Mouse (Mus musculus) CH12.LX (cell line): Measurements from ENCODE around the gene Apbb1ip. TPM values are rescaled to one million over a fixed set of nuclear protein-coding genes. Genes with fewer than 3 reads are reported as not detected.
A peak's percentile ranks its signal among the peaks of the same experiment; 100 is the strongest.

ENCODE experiments used
- DNase-seq: peaks from one replicate; pipeline ENCODE4 v3.0.0-alpha.2; 2013; ENCODE audit errors: extremely low read depth
- H3K27ac ChIP-seq: 2 replicates; pipeline ENCODE4 v1.5.1; 2012; ENCODE audit warnings: low read depth, mild to moderate bottlenecking, control low read depth, moderate library complexity; ENCODE audit not compliant: insufficient read depth
- H3K27me3 ChIP-seq: replicated peaks from 2 replicates; pipeline ENCODE3; 2012; ENCODE audit warnings: inconsistent platforms
- H3K36me3 ChIP-seq, 2 experiments: replicated peaks in 1 of 2; 2 replicates each; pipeline versions ENCODE3 to v1.6.1; 2012; ENCODE audit warnings: inconsistent platforms in 1 of 2, low read length in 1 of 2, mild to moderate bottlenecking in 1 of 2, mixed read lengths in 1 of 2, moderate library complexity in 1 of 2; ENCODE audit not compliant: control insufficient read depth in 1 of 2, insufficient read depth in 1 of 2
- H3K4me1 ChIP-seq, 2 experiments: 2 replicates each; pipeline ENCODE4 v1.6.1; 2012; ENCODE audit warnings: inconsistent platforms in 1 of 2, moderate library complexity in 1 of 2; ENCODE audit not compliant: insufficient read depth in 2 of 2, control insufficient read depth in 1 of 2
- H3K4me2 ChIP-seq: 2 replicates; pipeline ENCODE4 v1.6.1; 2012; ENCODE audit warnings: low read depth, mild to moderate bottlenecking, control low read depth; ENCODE audit not compliant: poor library complexity, insufficient read depth, severe bottlenecking
- H3K4me3 ChIP-seq, 3 experiments: fragments of 150-350 bp in 1 of 3; sonication (generic) in 1 of 3; replicated peaks in 1 of 3; 2 replicates each; pipeline versions ENCODE3 to v1.5.1; 2011 to 2012; ENCODE audit warnings: low read depth in 2 of 3, low read length in 2 of 3, mild to moderate bottlenecking in 2 of 3, moderate library complexity in 2 of 3, control low read depth in 1 of 3, improper control_type of control experiment in 1 of 3, inconsistent platforms in 1 of 3, mixed read lengths in 1 of 3; ENCODE audit not compliant: poor library complexity in 1 of 3
- H3K79me2 ChIP-seq: replicated peaks from 2 replicates; pipeline ENCODE4 v1.6.1; 2012; ENCODE audit warnings: mild to moderate bottlenecking, moderate library complexity; ENCODE audit not compliant: control insufficient read depth, poor library complexity, insufficient read depth, severe bottlenecking; ENCODE audit errors: extremely low read depth
- H3K9ac ChIP-seq: 2 replicates; pipeline ENCODE4 v1.6.1; 2012; ENCODE audit warnings: low read depth, mild to moderate bottlenecking, control low read depth, moderate library complexity; ENCODE audit not compliant: insufficient read depth
- H3K9me3 ChIP-seq: replicated peaks from 2 replicates; pipeline ENCODE3; 2012; ENCODE audit warnings: low read length, inconsistent platforms, mixed read lengths
- CHD2 ChIP-seq: IDR thresholded peaks from 2 replicates; pipeline ENCODE4 v1.6.1; 2011; ENCODE audit warnings: low read length, improper control_type of control experiment
- CTCF ChIP-seq, 2 experiments: IDR thresholded peaks in 1 of 2; conservative IDR thresholded peaks in 1 of 2; 2 replicates each; pipeline ENCODE4 v1.5.1; 2011 to 2012; ENCODE audit warnings: low read depth in 2 of 2, low read length in 2 of 2, improper control_type of control experiment in 1 of 2, inconsistent platforms in 1 of 2, mild to moderate bottlenecking in 1 of 2, moderate library complexity in 1 of 2
- EP300 ChIP-seq: IDR thresholded peaks from 2 replicates; pipeline ENCODE4 v1.6.1; 2011; ENCODE audit warnings: low read length, improper control_type of control experiment
- HCFC1 ChIP-seq: IDR thresholded peaks from 2 replicates; pipeline ENCODE4 v1.6.1; 2012; ENCODE audit warnings: low read depth, mild to moderate bottlenecking, inconsistent platforms, low read length, improper control_type of control experiment
- IRF4 ChIP-seq: IDR thresholded peaks from 2 replicates; pipeline ENCODE4 v1.6.1; 2014; ENCODE audit warnings: low read depth, mild to moderate bottlenecking, inconsistent platforms, low read length, improper control_type of control experiment
- JUN ChIP-seq: IDR thresholded peaks from 2 replicates; pipeline ENCODE4 v1.6.1; 2011; ENCODE audit warnings: low read depth, mild to moderate bottlenecking, low read length, improper control_type of control experiment, moderate library complexity; ENCODE audit not compliant: insufficient read depth
- KAT2A ChIP-seq: IDR thresholded peaks from 2 replicates; pipeline ENCODE4 v1.6.1; 2012; ENCODE audit warnings: low read length, improper control_type of control experiment, inconsistent platforms; ENCODE audit not compliant: insufficient replicate concordance
- MEF2A ChIP-seq: IDR thresholded peaks from 2 replicates; pipeline ENCODE4 v1.6.1; 2014; ENCODE audit warnings: low read depth, mild to moderate bottlenecking, inconsistent platforms, low read length, improper control_type of control experiment, borderline replicate concordance
- MXI1 ChIP-seq: IDR thresholded peaks from 2 replicates; pipeline ENCODE4 v1.6.1; 2011; ENCODE audit warnings: mild to moderate bottlenecking, low read depth, low read length, improper control_type of control experiment
- NELFE ChIP-seq: IDR thresholded peaks from 2 replicates; pipeline ENCODE4 v1.6.1; 2011; ENCODE audit warnings: low read depth, low read length, improper control_type of control experiment
- NRF1 ChIP-seq: IDR thresholded peaks from 2 replicates; pipeline ENCODE4 v1.6.1; 2014; ENCODE audit warnings: low read depth, mild to moderate bottlenecking, inconsistent platforms, low read length, improper control_type of control experiment, moderate library complexity
- PAX5 ChIP-seq: IDR thresholded peaks from 2 replicates; pipeline ENCODE4 v1.6.1; 2012; ENCODE audit warnings: low read length, inconsistent platforms, mixed read lengths
- POLR2AphosphoS2 ChIP-seq: IDR thresholded peaks from 2 replicates; pipeline ENCODE4 v1.6.1; 2011; ENCODE audit warnings: low read depth, low read length, improper control_type of control experiment
- RAD21 ChIP-seq: IDR thresholded peaks from 2 replicates; pipeline ENCODE4 v1.6.1; 2011; ENCODE audit warnings: low read depth, mild to moderate bottlenecking, low read length, improper control_type of control experiment, moderate library complexity
- SIN3A ChIP-seq: IDR thresholded peaks from 2 replicates; pipeline ENCODE4 v1.6.1; 2012; ENCODE audit warnings: low read length, improper control_type of control experiment, inconsistent platforms
- SMC3 ChIP-seq: IDR thresholded peaks from 2 replicates; pipeline ENCODE4 v1.6.1; 2011; ENCODE audit warnings: low read depth, low read length, improper control_type of control experiment
- TBP ChIP-seq: conservative IDR thresholded peaks from 2 replicates; pipeline ENCODE4 v1.6.1; 2011; ENCODE audit warnings: low read depth, low read length, improper control_type of control experiment
- UBTF ChIP-seq: IDR thresholded peaks from 2 replicates; pipeline ENCODE4 v1.6.1; 2012; ENCODE audit warnings: low read depth, mild to moderate bottlenecking, inconsistent platforms, low read length, improper control_type of control experiment, moderate library complexity
- USF1 ChIP-seq: IDR thresholded peaks from 2 replicates; pipeline ENCODE4 v1.6.1; 2014; ENCODE audit warnings: low read depth, mild to moderate bottlenecking, inconsistent platforms, low read length, improper control_type of control experiment
- ZKSCAN1 ChIP-seq: IDR thresholded peaks from 2 replicates; pipeline ENCODE4 v1.6.1; 2012; ENCODE audit warnings: low read depth, inconsistent platforms, low read length, improper control_type of control experiment, borderline replicate concordance
- ZNF384 ChIP-seq: IDR thresholded peaks from 2 replicates; pipeline ENCODE4 v1.6.1; 2012; ENCODE audit warnings: low read depth, low read length, improper control_type of control experiment, inconsistent platforms
- dilution Hi-C: fragments of 300-500 bp; cut with MboI; formaldehyde crosslinking; loops from 2 replicates; pipeline ENCODE4 v1.14.3; 2020; ENCODE audit warnings: low sequenced_read_pairs; ENCODE audit not compliant: extremely low pct_unique_long_range_greater_than_20kb, extremely low pct_ligation_motif_present
- in situ Hi-C: fragments of 300-500 bp; cut with MboI; formaldehyde crosslinking; loops from 3 replicates; pipeline ENCODE4 v1.14.3; 2019; ENCODE audit warnings: low sequenced_read_pairs, low pct_ligation_motif_present, low pct_unique_long_range_greater_than_20kb, mixed read lengths
- polyA plus RNA-seq: library from polyadenylated mRNA; unstranded; fragments of >175 nt; gene quantifications from 2 replicates; pipeline ENCODE4 v1.2.1, GENCODE M21; 2012; ENCODE audit warnings: low read depth; ENCODE audit not compliant: insufficient read length
- total RNA-seq, 2 experiments: library from RNA; depleted of rRNA; stranded (reverse); fragments of 300-350 nt in 1 of 2; fragments of >200 nt in 1 of 2; gene quantifications; 2 replicates each; pipeline ENCODE4 v1.2.3; 2012 to 2014

Gene Apbb1ip
- total and polyA plus RNA-seq, 3 experiments: 3.5 to 59.9 (median 4.0) TPM

- no peak for DNase-seq
- Histone ChIP-seq H3K9me3 (no peaks in the 10 kb centered on the region), H3K9ac (peak overlapping the region; percentile 18; the same call in 1 of the 2 replicates), H3K36me3 (peaks cover 0 to 23% of the 10 kb centered on the region in 2 experiments), H3K4me2 (no peak overlapping the region), H3K27me3 (no peaks in the 10 kb centered on the region), H3K79me2 (peaks cover 17% of the 10 kb centered on the region), H3K27ac (no peak overlapping the region), H3K4me1 (peaks cover 0 to 44% of the 10 kb centered on the region in 2 experiments; a peak in 2 of 4 replicates), H3K4me3 (peak overlapping the region in 2 of 3 experiments; percentile 59 to 81)
- in situ Hi-C loops: no loop called here
- TF ChIP-seq MEF2A (no peak), TBP (no peak), CHD2 (no peak), NELFE (no peak), CTCF (conservative IDR thresholded peaks at IDR 0.05 in 1 of 2, IDR thresholded peaks at IDR 0.05 in 1 of 2; ENCODE audit: low read depth in 2 of 2, low read length in 2 of 2) (no peak), UBTF (no peak)
- dilution Hi-C loops: no loop called here
These were observed 2.8 kb downstream of the Apbb1ip start for GRCm38 (mm10) chr2:22776568-22777230.

DNA sequence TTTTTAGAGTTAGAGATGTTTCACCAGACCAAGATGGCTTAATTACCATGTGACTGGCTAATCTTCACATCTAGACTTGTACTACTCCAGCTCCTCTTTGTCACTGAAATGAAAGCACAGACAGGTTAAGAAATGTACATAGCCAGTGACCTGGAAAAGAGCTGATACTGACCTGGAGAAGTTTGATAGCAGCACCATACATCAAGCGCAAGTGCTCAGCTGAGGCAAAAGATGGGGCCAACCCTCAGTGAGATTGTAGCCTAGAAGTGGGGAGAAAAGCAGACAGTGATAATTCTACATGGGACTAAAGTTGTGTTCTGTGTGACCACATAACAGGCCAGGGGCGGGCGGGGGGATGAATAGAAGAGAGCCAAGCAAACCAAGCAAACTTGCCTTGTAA, 3.9 kb downstream of the Apbb1ip start:
- dilution Hi-C loops (no loop called here), in situ Hi-C loops (no loop called here)
- Histone ChIP-seq H3K27me3 (no peaks in the 10 kb centered on the region), H3K9ac (no peak overlapping the region), H3K36me3 (peaks cover 0 to 30% of the 10 kb centered on the region in 2 experiments), H3K4me1 (peaks cover 0 to 49% of the 10 kb centered on the region in 2 experiments; a peak in 2 of 4 replicates), H3K4me3 (no peak overlapping the region), H3K79me2 (peaks cover 21% of the 10 kb centered on the region), H3K9me3 (no peaks in the 10 kb centered on the region), H3K27ac (no peak overlapping the region), H3K4me2 (no peak overlapping the region)
- no peak for DNase-seq
- no peak for TF ChIP-seq HCFC1
- TF ChIP-seq JUN: no peak
- TF ChIP-seq PAX5: no peak
- TF ChIP-seq NELFE: no peak
- no peak for TF ChIP-seq SIN3A
- no peak for TF ChIP-seq USF1
- no peak for TF ChIP-seq RAD21
- TF ChIP-seq ZKSCAN1: no peak

GRCm38 (mm10) chr2:22780884-22781283, 7.0 kb downstream of the Apbb1ip start:
- Histone ChIP-seq H3K79me2 (peaks cover 25% of the 10 kb centered on the region), H3K27me3 (no peaks in the 10 kb centered on the region), H3K27ac (no peak overlapping the region), H3K9me3 (no peaks in the 10 kb centered on the region), H3K9ac (no peak overlapping the region), H3K4me1 (peaks cover 0 to 61% of the 10 kb centered on the region in 2 experiments; a peak in 2 of 4 replicates), H3K36me3 (peaks cover 0 to 35% of the 10 kb centered on the region in 2 experiments), H3K4me2 (no peak overlapping the region), H3K4me3 (no peak overlapping the region)
- in situ Hi-C loops: no loop called here
- dilution Hi-C loops: no loop called here
- no peak for TF ChIP-seq USF1
- no peak for TF ChIP-seq SIN3A
- no peak for TF ChIP-seq MXI1
- TF ChIP-seq PAX5: no peak
- TF ChIP-seq POLR2AphosphoS2: no peak
- no peak for TF ChIP-seq KAT2A
- no peak for TF ChIP-seq EP300
- no peak for TF ChIP-seq SMC3
- no peak for TF ChIP-seq NRF1
- no peak for TF ChIP-seq RAD21
- TF ChIP-seq NELFE: no peak
- no peak for TF ChIP-seq IRF4
- TF ChIP-seq ZNF384: no peak
- no peak for DNase-seq
